Mouse (Mus musculus) ES-E14 (cell line): ENCODE measurements around the gene Atp10b. TPM values are rescaled to one million over a fixed set of nuclear protein-coding genes. Genes with fewer than 3 reads are reported as not detected.

Experiments used
- DNase-seq: peaks from one replicate; pipeline ENCODE4 v3.0.0-alpha.2; 2013; ENCODE audit warnings: low read depth, low spot score
- H3K27ac ChIP-seq: 2 replicates; pipeline ENCODE4 v1.5.1; 2012; ENCODE audit warnings: low read depth, mild to moderate bottlenecking, low read length, moderate library complexity, mixed read lengths; ENCODE audit not compliant: poor library complexity, insufficient read depth, severe bottlenecking
- H3K36me3 ChIP-seq: 2 replicates; pipeline ENCODE4 v1.6.1; 2012; ENCODE audit warnings: mild to moderate bottlenecking, low read length, moderate library complexity, mixed read lengths; ENCODE audit not compliant: control insufficient read depth, poor library complexity, insufficient read depth, severe bottlenecking
- H3K4me1 ChIP-seq, 2 experiments: fragments of 150-350 bp in 1 of 2; sonication (generic) in 1 of 2; 2 replicates each; pipeline ENCODE4 v1.6.1; 2012; ENCODE audit warnings: low read length in 2 of 2, mild to moderate bottlenecking in 1 of 2, mixed read lengths in 1 of 2; ENCODE audit not compliant: control insufficient read depth in 2 of 2, insufficient read depth in 2 of 2, poor library complexity in 1 of 2
- H3K4me3 ChIP-seq, 2 experiments: fragments of 150-350 bp in 1 of 2; sonication (generic) in 1 of 2; 2 replicates each; pipeline ENCODE4 v1.5.1; 2012; ENCODE audit warnings: low read length in 2 of 2, low read depth in 1 of 2, mild to moderate bottlenecking in 1 of 2, mixed read lengths in 1 of 2; ENCODE audit not compliant: insufficient read depth in 1 of 2, poor library complexity in 1 of 2, severe bottlenecking in 1 of 2
- H3K9ac ChIP-seq: 2 replicates; pipeline ENCODE4 v1.6.1; 2012; ENCODE audit warnings: low read depth, mild to moderate bottlenecking, low read length, mixed read lengths; ENCODE audit not compliant: poor library complexity, insufficient read depth, severe bottlenecking
- H3K9me3 ChIP-seq: fragments of 150-350 bp; sonication (generic); 2 replicates; pipeline ENCODE4 v1.6.1; 2012; ENCODE audit warnings: low read depth, mild to moderate bottlenecking, low read length; ENCODE audit not compliant: control insufficient read depth, insufficient read depth
- CHD2 ChIP-seq: IDR thresholded peaks from 2 replicates; pipeline ENCODE4 v1.6.1; 2014; ENCODE audit warnings: mild to moderate bottlenecking, low read depth, low read length, inconsistent platforms
- HCFC1 ChIP-seq: IDR thresholded peaks from 2 replicates; pipeline ENCODE4 v1.6.1; 2012; ENCODE audit warnings: low read length, inconsistent platforms, borderline replicate concordance; ENCODE audit not compliant: insufficient read depth
- MAFK ChIP-seq: IDR thresholded peaks from 2 replicates; pipeline ENCODE4 v1.6.1; 2014; ENCODE audit warnings: mild to moderate bottlenecking, low read depth, low read length, inconsistent platforms; ENCODE audit not compliant: insufficient read depth
- ZC3H11A ChIP-seq: IDR thresholded peaks from 2 replicates; pipeline ENCODE4 v1.6.1; 2012; ENCODE audit warnings: low read depth, mild to moderate bottlenecking, inconsistent platforms, low read length, borderline replicate concordance
- ZNF384 ChIP-seq: IDR thresholded peaks from 2 replicates; pipeline ENCODE4 v1.6.1; 2012; ENCODE audit warnings: low read depth, low read length, inconsistent platforms
- in situ Hi-C, 2 experiments: fragments of 600-800 bp; cut with MboI; formaldehyde crosslinking; loops; one replicate each; pipeline ENCODE4 v1.15.1; 2025; ENCODE audit warnings: low sequenced_read_pairs in 2 of 2, inconsistent platforms in 1 of 2; ENCODE audit not compliant: unreplicated experiment in 2 of 2
- total RNA-seq: library from RNA; depleted of rRNA; stranded (reverse); fragments of 300-350 nt; gene quantifications from 2 replicates; pipeline ENCODE4 v1.2.3, GENCODE M21; 2012

Atp10b gene
- total RNA-seq, 1 experiment = not detected

DNA sequence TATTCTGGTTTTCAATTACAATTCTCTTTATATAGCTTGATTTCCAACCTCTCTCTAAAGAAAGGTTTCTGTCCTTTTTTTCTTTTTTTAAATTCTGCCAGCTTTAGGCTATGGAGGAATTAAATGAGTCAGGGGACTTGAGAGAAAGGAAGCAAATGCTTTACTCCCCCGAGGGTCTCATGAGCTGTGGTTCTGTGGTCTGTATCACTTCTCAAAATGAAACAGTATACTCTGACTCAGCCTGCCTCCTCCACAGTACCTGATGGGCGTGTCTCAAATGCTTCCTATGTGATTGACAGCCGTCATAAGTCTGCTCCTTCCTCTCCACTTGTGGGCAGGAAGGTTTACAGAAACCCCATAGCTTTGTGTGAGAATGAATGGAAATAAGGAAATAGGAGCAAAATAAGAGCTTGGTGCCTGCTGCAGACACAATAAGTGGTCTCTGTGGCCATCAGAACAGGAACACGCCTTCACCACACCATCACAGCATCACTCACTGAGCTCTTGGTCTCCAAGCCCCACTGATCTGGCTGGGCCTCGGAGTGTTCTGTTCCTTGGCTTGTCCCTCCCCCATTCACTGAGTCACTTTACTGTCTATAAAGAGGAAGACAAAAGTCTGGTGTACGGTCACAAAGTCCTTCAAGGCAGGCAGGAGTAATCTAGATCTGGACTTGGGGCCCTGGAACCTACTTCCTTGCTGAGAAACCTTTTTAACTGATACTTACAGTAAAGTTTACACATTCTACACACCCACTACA is 24.9 kb downstream of the Atp10b start:
- Histone ChIP-seq H3K27ac (no peak overlapping the region), H3K4me1 (no peaks in the 10 kb centered on the region), H3K4me3 (no peak overlapping the region), H3K9me3 (no peaks in the 10 kb centered on the region), H3K36me3 (no peaks in the 10 kb centered on the region), H3K9ac (no peak overlapping the region)
- in situ Hi-C loops = no loop called here
- TF ChIP-seq MAFK = no peak
- TF ChIP-seq ZNF384 = no peak
- TF ChIP-seq ZC3H11A = no peak
- TF ChIP-seq CHD2 = no peak
- TF ChIP-seq HCFC1 = no peak
- no peak for DNase-seq

DNA sequence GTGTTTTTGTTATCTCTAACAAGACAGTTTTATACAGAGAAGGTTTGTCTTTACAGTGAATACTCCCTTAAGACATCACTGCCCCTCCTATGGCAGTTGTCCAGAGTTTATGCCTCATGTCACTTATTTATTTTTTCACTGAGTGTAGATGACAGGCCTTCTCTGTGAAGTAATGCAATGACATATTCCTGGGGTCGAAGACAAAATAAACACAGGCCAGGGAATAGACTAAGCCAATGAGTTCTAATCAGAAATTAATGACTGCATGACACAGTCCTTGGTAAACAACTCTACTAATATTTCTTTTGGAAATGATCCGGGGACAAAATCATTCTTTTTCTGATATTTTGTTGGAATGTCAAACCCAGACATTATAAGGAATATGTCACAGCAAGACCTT is 32.7 kb downstream of the Atp10b start:
- Histone ChIP-seq H3K9ac (no peak overlapping the region), H3K4me3 (no peak overlapping the region), H3K27ac (no peak overlapping the region), H3K4me1 (no peaks in the 10 kb centered on the region), H3K9me3 (no peaks in the 10 kb centered on the region), H3K36me3 (no peaks in the 10 kb centered on the region)
- in situ Hi-C loops = no loop called here
- TF ChIP-seq MAFK (no peak), ZNF384 (no peak), HCFC1 (no peak), ZC3H11A (no peak), CHD2 (no peak)
- DNase-seq = no peak

- Histone ChIP-seq H3K9ac (no peak overlapping the region), H3K9me3 (no peaks in the 10 kb centered on the region), H3K4me3 (no peak overlapping the region), H3K27ac (no peak overlapping the region), H3K4me1 (no peaks in the 10 kb centered on the region), H3K36me3 (no peaks in the 10 kb centered on the region)
- DNase-seq = no peak
- in situ Hi-C loops = no loop called here
- TF ChIP-seq HCFC1 = no peak
Measured at GRCm38 (mm10) chr11:43182816-43183215, 33.1 kb downstream of the Atp10b start.

GRCm38 (mm10) chr11:43183457-43183856 is 33.8 kb downstream of the Atp10b start:
- in situ Hi-C loops = no loop called here
- no peak overlapping the region for H3K4me3 ChIP-seq
- H3K27ac ChIP-seq = no peak overlapping the region
- no peak overlapping the region for H3K9ac ChIP-seq
- no peaks in the 10 kb centered on the region for H3K4me1 ChIP-seq
- no peaks in the 10 kb centered on the region for H3K9me3 ChIP-seq
- DNase-seq = no peak
- TF ChIP-seq CHD2 = no peak
- H3K36me3 ChIP-seq = no peaks in the 10 kb centered on the region

- no peaks in the 10 kb centered on the region for H3K9me3 ChIP-seq
- H3K36me3 ChIP-seq = no peaks in the 10 kb centered on the region
- no peak for TF ChIP-seq CHD2
- TF ChIP-seq ZNF384 = no peak
- H3K9ac ChIP-seq = no peak overlapping the region
- in situ Hi-C loops = no loop called here
- H3K4me1 ChIP-seq = no peaks in the 10 kb centered on the region
- H3K27ac ChIP-seq = no peak overlapping the region
- H3K4me3 ChIP-seq = no peak overlapping the region
- no peak for DNase-seq
Measured at GRCm38 (mm10) chr11:43186291-43186690, 36.6 kb downstream of the Atp10b start.
